Mouse (Mus musculus) spleen, postnatal 14 days (tissue): Measurements from ENCODE around the gene Trim72.
"Not testable (repeated sequence)": the region's sequence is repeated elsewhere in the genome, so short reads cannot be mapped to it uniquely, and the experiment has no call there.

Experiments
- DNase-seq, 2 experiments: peaks; one replicate each; pipeline ENCODE4 v3.0.0; 2021 to 2022; ENCODE audit warnings: low spot score in 2 of 2

The Trim72 gene

GRCm38 (mm10) chr7:128009715-128010340 lies 6.1 kb downstream of the Trim72 start:
- no peak for DNase-seq

- DNase-seq: no peak
Measured at GRCm38 (mm10) chr7:128012136-128012780, 8.5 kb downstream of the Trim72 start.

GRCm38 (mm10) chr7:128013116-128013515 lies 9.4 kb downstream of the Trim72 start:
- DNase-seq: no peak

- DNase-seq: not testable (repeated sequence)
Measured at GRCm38 (mm10) chr7:128016134-128016533, 12.4 kb downstream of the Trim72 start.

- DNase-seq: no peak
Measured at GRCm38 (mm10) chr7:128016650-128017049, 12.9 kb downstream of the Trim72 start.

- DNase-seq: no peak
Measured at GRCm38 (mm10) chr7:128018275-128018674, 14.5 kb downstream of the Trim72 start.

GRCm38 (mm10) chr7:128019187-128019586 lies 15.4 kb downstream of the Trim72 start:
- DNase-seq: no peak

- no peak for DNase-seq
Measured at GRCm38 (mm10) chr7:128022974-128023373, 19.2 kb downstream of the Trim72 start.

- no peak for DNase-seq
Measured at GRCm38 (mm10) chr7:128023565-128023964, 19.8 kb downstream of the Trim72 start.

GRCm38 (mm10) chr7:128024364-128024763 lies 20.6 kb downstream of the Trim72 start:
- DNase-seq: no peak

- no peak for DNase-seq
Measured at GRCm38 (mm10) chr7:128024932-128025331, 21.2 kb downstream of the Trim72 start.

GRCm38 (mm10) chr7:128025381-128025780 lies 21.6 kb downstream of the Trim72 start:
- no peak for DNase-seq

GRCm38 (mm10) chr7:128031403-128031976 lies 27.7 kb downstream of the Trim72 start:
- DNase-seq: no peak

GRCm38 (mm10) chr7:128032290-128032988 lies 28.7 kb downstream of the Trim72 start:
- no peak for DNase-seq

- DNase-seq: no peak
Measured at GRCm38 (mm10) chr7:128032989-128033293, 29.2 kb downstream of the Trim72 start.

GRCm38 (mm10) chr7:128033616-128034015 lies 29.9 kb downstream of the Trim72 start:
- no peak for DNase-seq

GRCm38 (mm10) chr7:128042161-128042820 lies 38.5 kb downstream of the Trim72 start:
- not testable (repeated sequence) for DNase-seq

GRCm38 (mm10) chr7:128044142-128044785 lies 40.5 kb downstream of the Trim72 start:
- no peak for DNase-seq

GRCm38 (mm10) chr7:128045640-128046039 lies 41.9 kb downstream of the Trim72 start:
- no peak for DNase-seq

- no peak for DNase-seq
Measured at GRCm38 (mm10) chr7:128048819-128049218, 45.1 kb downstream of the Trim72 start.

- DNase-seq: no peak
Measured at GRCm38 (mm10) chr7:128049254-128049653, 45.5 kb downstream of the Trim72 start.

GRCm38 (mm10) chr7:128050739-128051138 lies 47.0 kb downstream of the Trim72 start:
- no peak for DNase-seq
